Mouse (Mus musculus) heart, embryonic 16.5 days (tissue): ENCODE data around the gene Grtp1. TPM values are rescaled to one million over a fixed set of nuclear protein-coding genes. Genes with fewer than 3 reads are reported as not detected.

ENCODE experiments used
- ATAC-seq: fragments of 200-750 bp; cut with Nextera tagmentation; replicated peaks from 2 replicates; pipeline ENCODE4 v1.8.0; 2017; ENCODE audit warnings: moderate number of reproducible peaks; ENCODE audit not compliant: insufficient read depth, low FRiP score; ENCODE audit errors: extremely low read depth
- H3K27ac ChIP-seq: fragments of 300-500 bp; sonication (generic); 2 replicates; pipeline ENCODE4 v1.5.1; 2014; ENCODE audit warnings: mild to moderate bottlenecking, low read length, control low read depth, moderate library complexity
- H3K27me3 ChIP-seq: fragments of 300-500 bp; sonication (generic); 2 replicates; pipeline ENCODE4 v1.6.1; 2014; ENCODE audit warnings: low read length, mixed read lengths; ENCODE audit not compliant: control insufficient read depth, insufficient read depth
- H3K36me3 ChIP-seq: fragments of 300-500 bp; sonication (generic); 2 replicates; pipeline ENCODE4 v1.6.1; 2014; ENCODE audit not compliant: control insufficient read depth, insufficient read depth
- H3K4me1 ChIP-seq: fragments of 300-500 bp; sonication (generic); 2 replicates; pipeline ENCODE4 v1.6.1; 2014; ENCODE audit warnings: low read length, mixed read lengths; ENCODE audit not compliant: control insufficient read depth, insufficient read depth
- H3K4me2 ChIP-seq: fragments of 300-500 bp; sonication (generic); 2 replicates; pipeline ENCODE4 v1.6.1; 2014; ENCODE audit warnings: low read depth, mild to moderate bottlenecking, control low read depth, low read length
- H3K4me3 ChIP-seq: fragments of 300-500 bp; sonication (generic); 2 replicates; pipeline ENCODE4 v1.5.1; 2014; ENCODE audit warnings: mild to moderate bottlenecking, control low read depth, low read length
- H3K9ac ChIP-seq: fragments of 300-500 bp; sonication (generic); 2 replicates; pipeline ENCODE4 v1.6.1; 2014; ENCODE audit warnings: low read length, control low read depth
- H3K9me3 ChIP-seq: fragments of 300-500 bp; sonication (generic); replicated peaks from 2 replicates; pipeline ENCODE4 v1.6.1; 2016; ENCODE audit warnings: low read length; ENCODE audit not compliant: control insufficient read depth
- WGBS: fragments of 180-500 bp; shearing (Covaris S2); extraction: QIAGEN DNeasy Blood & Tissue Kit; methylation state at CpG from one replicate; pipeline ENCODE4 v1.1.7; 2014; 5-methylcytosine and 5-hydroxymethylcytosine counted together
- polyA plus RNA-seq: library from polyadenylated mRNA; unstranded; fragments of >200 nt; fragmentation: Nextera tagmentation; extraction: Ambion mirVana; gene quantifications from 2 replicates; pipeline ENCODE4 v1.2.1, GENCODE M21; 2015

Gene Grtp1
- polyA plus RNA-seq, 1 experiment from 2014 or later, result 11.0 TPM

DNA sequence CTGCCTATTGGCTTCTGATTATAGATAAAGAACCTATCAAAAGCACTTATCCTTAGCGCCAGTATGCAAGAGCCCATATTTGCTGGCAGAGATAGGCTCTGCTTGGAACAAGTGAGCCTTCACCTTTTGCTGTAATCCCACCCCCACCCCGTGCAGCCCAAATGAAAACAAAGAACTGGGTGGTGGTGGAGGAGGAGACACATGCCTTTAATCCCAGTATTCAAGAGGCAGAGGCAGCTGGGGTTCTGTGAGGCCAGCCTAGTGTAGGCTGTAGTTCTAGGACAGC, 18.8 kb downstream of the Grtp1 start:
- no peak overlapping the region for H3K4me2 ChIP-seq
- no peak overlapping the region for H3K9ac ChIP-seq
- peak overlapping the region; percentile 83 for H3K27ac ChIP-seq
- no peaks in the 10 kb centered on the region for H3K27me3 ChIP-seq
- 0 out of 2 replicates have a peak, but pooled peaks cover 2% of the 10 kb centered on the region for H3K36me3 ChIP-seq
- no peaks in the 10 kb centered on the region for H3K9me3 ChIP-seq
- H3K4me3 ChIP-seq, result no peak overlapping the region
- WGBS, result 31% methylated on average over 2 of the region's 2 CpGs
- H3K4me1 ChIP-seq, result peaks cover 13% of the 10 kb centered on the region
- no peak for ATAC-seq

DNA sequence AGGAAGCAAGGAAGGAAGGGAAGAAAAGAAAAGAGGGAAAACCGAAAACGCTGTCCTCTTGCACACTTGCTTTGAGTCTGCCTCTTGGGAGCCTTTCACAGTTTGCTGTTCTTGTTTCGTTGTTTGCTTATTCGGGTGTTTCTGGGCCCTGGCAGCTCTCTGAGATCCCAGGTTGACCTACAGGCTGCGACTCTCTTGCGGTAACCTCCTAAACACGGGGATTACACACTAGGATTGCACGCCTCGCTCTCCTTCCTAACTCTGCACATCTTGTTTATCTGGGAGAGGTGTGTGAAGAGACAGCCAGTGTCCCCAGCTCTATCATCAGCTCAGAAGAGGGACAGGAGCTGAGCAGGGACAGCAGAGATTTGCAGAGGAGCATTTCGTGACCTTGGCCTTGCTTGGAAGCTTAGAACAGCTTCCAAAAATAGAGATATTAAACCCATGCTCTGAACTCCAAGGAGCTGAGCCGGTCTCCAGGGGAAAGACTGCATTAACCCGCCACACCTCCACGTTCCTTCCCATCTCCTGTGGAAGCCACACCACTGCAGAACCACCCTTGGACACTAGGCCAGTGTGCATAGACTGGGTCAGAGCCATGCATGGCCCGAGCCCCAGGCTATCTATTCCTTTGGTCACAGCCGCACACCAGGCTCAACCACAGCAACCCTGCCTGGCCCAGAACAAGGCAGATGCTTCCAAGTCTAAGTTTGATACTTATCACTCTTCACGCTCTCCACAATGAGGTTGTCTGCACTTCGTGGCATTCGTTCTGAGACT, 19.3 kb downstream of the Grtp1 start:
- Histone ChIP-seq H3K9me3 (no peaks in the 10 kb centered on the region), H3K36me3 (peaks cover 7% of the 10 kb centered on the region), H3K4me1 (peaks cover 13% of the 10 kb centered on the region), H3K4me2 (no peak overlapping the region), H3K9ac (peak overlapping the region; percentile 27; the same call in 1 of the 2 replicates), H3K27ac (peak overlapping the region; percentile 83), H3K4me3 (no peak overlapping the region), H3K27me3 (no peaks in the 10 kb centered on the region)
- ATAC-seq, result no peak
- 42% methylated on average over 18 of the region's 18 CpGs for WGBS

- Histone ChIP-seq H3K36me3 (peaks cover 11% of the 10 kb centered on the region), H3K9me3 (no peaks in the 10 kb centered on the region), H3K4me2 (no peak overlapping the region), H3K9ac (no peak overlapping the region), H3K27me3 (no peaks in the 10 kb centered on the region), H3K27ac (peak overlapping the region; percentile 83), H3K4me3 (no peak overlapping the region), H3K4me1 (peaks cover 13% of the 10 kb centered on the region)
- WGBS, result 68% methylated on average over 9 of the region's 9 CpGs
- no peak for ATAC-seq
Measured at GRCm38 (mm10) chr8:13180408-13180807, 20.0 kb downstream of the Grtp1 start.

DNA sequence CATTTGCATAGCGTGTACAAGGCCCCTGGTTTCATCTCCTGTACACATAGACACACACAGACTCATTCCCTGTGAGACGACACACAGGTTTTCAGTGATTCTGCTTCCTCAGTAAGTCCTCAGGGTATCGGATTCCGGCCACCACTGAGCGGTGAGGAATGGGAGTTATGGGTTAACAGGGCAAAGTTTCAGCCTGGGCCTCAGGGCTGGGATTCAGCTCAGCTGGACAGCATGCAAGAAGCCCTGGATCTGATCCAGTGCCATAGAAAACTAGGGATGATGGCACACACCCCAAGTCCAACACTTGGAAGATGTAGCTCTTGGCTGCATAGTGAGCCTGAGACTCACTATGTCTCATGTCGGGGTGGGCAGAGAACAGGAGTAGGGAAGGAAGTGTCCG, 20.5 kb downstream of the Grtp1 start:
- no peak overlapping the region for H3K4me2 ChIP-seq
- no peaks in the 10 kb centered on the region for H3K9me3 ChIP-seq
- no peak overlapping the region for H3K4me3 ChIP-seq
- peaks cover 16% of the 10 kb centered on the region for H3K36me3 ChIP-seq
- H3K27me3 ChIP-seq, result no peaks in the 10 kb centered on the region
- peaks cover 13% of the 10 kb centered on the region for H3K4me1 ChIP-seq
- H3K27ac ChIP-seq, result no peak overlapping the region
- no peak for ATAC-seq
- 59% methylated on average over 7 of the region's 7 CpGs for WGBS
- H3K9ac ChIP-seq, result no peak overlapping the region

DNA sequence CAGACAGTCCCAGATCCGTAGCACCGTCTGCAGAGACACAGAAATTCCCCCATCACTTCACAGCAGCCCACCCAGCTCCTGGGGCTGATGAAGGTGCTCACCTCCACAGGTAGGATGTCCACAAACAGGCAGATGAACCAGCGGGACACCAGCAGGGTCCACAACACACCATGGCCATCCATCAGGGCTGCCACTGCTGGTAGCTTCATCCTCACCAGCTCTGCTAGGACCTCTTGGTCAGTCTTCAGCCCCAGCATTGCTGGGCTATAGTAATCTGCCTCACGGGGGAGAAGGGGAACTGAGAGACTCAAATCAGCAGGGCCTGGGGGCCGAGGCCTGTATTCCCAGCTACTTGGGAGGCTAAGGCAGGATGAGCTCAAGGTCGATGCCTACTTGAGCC, 20.9 kb downstream of the Grtp1 start:
- ATAC-seq, result no peak
- WGBS, result 61% methylated on average over 6 of the region's 6 CpGs
- Histone ChIP-seq H3K9ac (no peak overlapping the region), H3K9me3 (no peaks in the 10 kb centered on the region), H3K36me3 (peaks cover 18% of the 10 kb centered on the region), H3K4me1 (peaks cover 13% of the 10 kb centered on the region), H3K27ac (no peak overlapping the region), H3K4me3 (no peak overlapping the region), H3K4me2 (no peak overlapping the region), H3K27me3 (no peaks in the 10 kb centered on the region)

GRCm38 (mm10) chr8:13178137-13178536, 22.3 kb downstream of the Grtp1 start:
- Histone ChIP-seq H3K4me2 (no peak overlapping the region), H3K27me3 (no peaks in the 10 kb centered on the region), H3K27ac (no peak overlapping the region), H3K9me3 (no peaks in the 10 kb centered on the region), H3K4me3 (no peak overlapping the region), H3K4me1 (peaks cover 13% of the 10 kb centered on the region), H3K9ac (no peak overlapping the region), H3K36me3 (peaks cover 28% of the 10 kb centered on the region)
- WGBS, result 89% methylated on average over 5 of the region's 5 CpGs
- no peak for ATAC-seq

DNA sequence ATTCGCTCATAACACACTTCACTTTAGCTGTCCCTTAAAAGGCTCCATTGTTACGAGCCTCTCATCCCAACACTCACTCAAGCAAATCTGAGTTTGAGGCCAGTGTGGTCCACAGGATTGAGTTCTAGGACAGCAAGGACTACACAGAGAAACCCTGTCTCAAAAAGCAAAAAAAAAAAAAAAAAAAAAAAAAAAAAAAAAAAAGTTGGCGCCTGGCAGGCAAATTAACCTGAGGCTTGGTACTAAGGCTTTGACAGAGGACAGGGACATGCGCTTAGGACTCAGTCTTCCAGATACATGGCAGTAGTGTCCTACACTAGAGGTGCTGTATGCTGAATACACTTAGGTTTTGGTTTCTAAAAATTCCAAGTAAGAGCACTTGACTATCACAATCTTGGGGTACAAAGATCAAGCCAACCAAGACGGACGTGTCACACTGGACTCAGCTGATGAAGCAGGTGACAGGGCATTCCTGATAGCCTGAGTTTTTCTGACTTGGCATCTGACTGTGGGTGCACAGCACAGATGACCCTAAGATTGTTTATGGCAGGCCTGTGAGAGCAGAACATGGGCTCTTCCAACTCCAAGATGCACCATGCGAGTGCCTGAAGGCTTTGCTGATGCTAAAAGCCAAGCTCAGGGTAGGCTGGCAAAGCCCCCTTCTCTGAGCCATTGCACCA, 23.1 kb downstream of the Grtp1 start:
- Histone ChIP-seq H3K27me3 (no peaks in the 10 kb centered on the region), H3K4me1 (peaks cover 13% of the 10 kb centered on the region), H3K9ac (no peak overlapping the region), H3K4me2 (no peak overlapping the region), H3K9me3 (no peaks in the 10 kb centered on the region), H3K4me3 (no peak overlapping the region), H3K36me3 (peaks cover 36% of the 10 kb centered on the region), H3K27ac (no peak overlapping the region)
- 84% methylated on average over 7 of the region's 7 CpGs for WGBS
- ATAC-seq, result no peak

- H3K27me3 ChIP-seq, result no peaks in the 10 kb centered on the region
- peaks cover 36% of the 10 kb centered on the region for H3K36me3 ChIP-seq
- no peak for ATAC-seq
- WGBS, result 82% methylated on average over 1 of the region's 1 CpGs
- H3K9me3 ChIP-seq, result no peaks in the 10 kb centered on the region
- H3K27ac ChIP-seq, result no peak overlapping the region
- H3K4me2 ChIP-seq, result no peak overlapping the region
- peaks cover 7% of the 10 kb centered on the region for H3K4me1 ChIP-seq
- H3K4me3 ChIP-seq, result no peak overlapping the region
- no peak overlapping the region for H3K9ac ChIP-seq
Measured at GRCm38 (mm10) chr8:13175650-13176049, 24.8 kb downstream of the Grtp1 start.

- no peak overlapping the region for H3K27ac ChIP-seq
- peaks cover 8% of the 10 kb centered on the region for H3K4me1 ChIP-seq
- WGBS, result 89% methylated on average over 4 of the region's 4 CpGs
- no peak overlapping the region for H3K9ac ChIP-seq
- ATAC-seq, result no peak
- peaks cover 36% of the 10 kb centered on the region for H3K36me3 ChIP-seq
- no peak overlapping the region for H3K4me2 ChIP-seq
- H3K4me3 ChIP-seq, result no peak overlapping the region
- H3K9me3 ChIP-seq, result no peaks in the 10 kb centered on the region
- H3K27me3 ChIP-seq, result no peaks in the 10 kb centered on the region
Measured at GRCm38 (mm10) chr8:13174811-13175210, 25.6 kb downstream of the Grtp1 start.
